Mouse (Mus musculus) urinary bladder, adult 18-20 months (tissue): Measurements from ENCODE around the gene Cabp4.
"Not testable (repeated sequence)": the region's sequence is repeated elsewhere in the genome, so short reads cannot be mapped to it uniquely, and the experiment has no call there.

Source experiments
- DNase-seq, 2 experiments: peaks; one replicate each; pipeline ENCODE4 v3.0.0; 2022; ENCODE audit warnings: low spot score in 2 of 2, mixed read lengths in 2 of 2

The Cabp4 gene

DNA sequence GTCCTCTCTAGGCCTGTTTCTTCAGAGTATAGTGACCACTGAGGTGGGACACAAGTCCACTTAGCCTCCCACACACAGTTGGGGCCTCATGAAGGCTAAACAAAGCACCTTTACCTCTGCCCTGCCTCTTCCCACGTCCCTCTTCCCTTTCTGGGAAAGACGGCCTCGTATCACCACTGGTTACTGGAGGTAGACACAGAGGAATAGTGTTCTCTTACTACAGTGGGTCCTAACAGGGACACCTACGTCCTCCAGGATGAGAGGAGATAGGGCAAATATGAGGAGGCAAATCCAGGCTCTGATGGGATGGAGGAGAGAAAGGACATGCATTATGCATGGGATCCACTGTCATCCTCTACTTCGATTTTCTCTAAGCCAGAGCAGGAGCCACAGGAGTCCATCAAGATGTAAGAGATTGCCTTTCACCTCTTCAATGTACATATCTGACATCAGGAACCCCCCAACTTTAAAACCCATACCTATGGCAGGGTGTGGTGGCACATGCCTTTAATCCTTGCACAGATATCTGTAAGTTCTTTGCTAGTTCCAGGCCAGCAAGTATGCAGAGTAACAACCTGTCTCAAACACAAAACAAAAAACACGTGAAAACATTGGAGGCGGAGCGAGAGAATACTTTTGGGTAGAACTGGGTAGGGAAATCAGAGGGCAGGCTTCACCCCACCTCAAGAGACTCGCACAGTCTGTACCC, 4.1 kb upstream of the Cabp4 start:
- no peak for DNase-seq

- no peak for DNase-seq
These were observed 3.2 kb upstream of the Cabp4 start for GRCm38 (mm10) chr19:4147022-4147405.

DNA sequence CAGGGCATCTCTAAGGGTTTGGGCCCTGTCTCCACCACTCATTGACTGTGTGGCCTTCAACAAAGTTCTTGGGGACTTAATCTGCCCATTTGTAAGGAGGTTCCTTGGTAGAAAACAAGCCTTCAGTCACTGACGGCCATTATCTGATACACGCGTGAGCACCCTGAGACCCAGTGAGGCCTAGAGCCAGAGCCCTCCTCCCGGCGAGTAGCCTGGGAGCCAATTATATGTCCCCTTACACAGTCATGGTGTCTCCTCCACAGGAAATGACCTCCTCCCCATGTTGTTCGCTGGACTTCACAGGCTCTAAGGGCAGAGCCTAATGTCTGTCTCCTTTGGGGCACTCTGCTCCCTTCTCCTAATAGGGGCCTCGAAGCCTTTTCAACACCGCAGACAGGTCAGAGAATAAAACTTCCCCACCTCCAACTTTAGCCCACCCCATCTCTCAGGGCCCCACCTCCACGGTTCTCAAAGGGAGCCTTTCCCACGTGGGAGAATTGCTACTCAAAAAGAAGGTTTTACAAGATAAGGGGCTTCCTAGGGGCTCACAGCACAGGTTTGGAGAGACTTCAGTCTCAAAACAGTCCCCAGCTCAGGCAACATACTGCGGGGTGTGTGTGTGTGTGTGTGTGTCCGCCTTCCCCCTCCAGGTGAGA, 2.7 kb upstream of the Cabp4 start:
- DNase-seq, result no peak

- DNase-seq, result no peak
These were observed 2.1 kb upstream of the Cabp4 start for GRCm38 (mm10) chr19:4145936-4146335.

DNA sequence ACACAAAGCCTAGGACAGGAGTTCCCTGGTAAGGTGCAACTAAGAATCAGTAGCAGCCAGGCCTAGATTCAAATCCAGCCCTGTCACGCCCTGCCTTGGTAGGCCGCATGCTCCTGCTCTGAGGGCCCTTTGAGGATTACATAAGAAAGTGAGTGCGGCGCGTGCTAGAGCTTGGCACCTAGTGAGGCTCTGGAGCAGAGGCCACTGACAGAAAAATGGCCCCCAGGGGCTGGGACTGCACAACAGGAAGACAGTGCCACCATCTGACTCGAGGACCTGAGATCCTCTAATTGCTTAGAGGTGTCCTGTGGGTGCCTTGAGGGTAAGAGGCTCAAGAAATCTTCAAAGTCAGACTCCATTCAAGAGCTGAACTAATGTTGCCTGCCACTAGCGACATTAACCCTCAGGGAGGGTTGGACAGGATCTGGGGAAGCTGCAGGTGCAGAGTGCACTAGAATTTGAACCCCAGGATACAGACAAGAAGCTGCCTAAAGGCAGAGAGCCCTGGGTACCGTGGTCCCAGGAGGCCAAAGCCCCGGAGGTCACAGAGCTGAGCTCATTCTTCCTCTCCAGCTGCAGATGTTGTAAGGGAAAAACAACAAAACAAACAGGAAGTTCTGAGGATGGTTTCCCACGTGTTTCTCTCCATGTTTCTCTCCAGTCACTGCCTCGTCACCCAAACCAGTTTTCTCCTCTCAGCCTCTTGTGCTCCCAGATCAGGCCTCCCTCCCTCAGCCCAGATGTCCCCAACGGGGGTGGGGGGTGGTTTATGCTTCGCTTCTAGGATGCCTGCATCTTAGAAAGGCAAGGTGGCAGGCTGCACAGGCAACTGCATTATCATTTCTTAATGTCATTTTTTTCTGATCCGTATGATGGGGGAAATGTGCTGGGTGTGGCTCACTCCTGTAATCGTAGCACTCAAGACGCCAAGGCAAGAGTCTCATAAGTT, 991 bp upstream of the Cabp4 start:
- no peak for DNase-seq

- DNase-seq, result no peak
These were observed 1.2 kb downstream of the Cabp4 start for GRCm38 (mm10) chr19:4142416-4143173.

DNA sequence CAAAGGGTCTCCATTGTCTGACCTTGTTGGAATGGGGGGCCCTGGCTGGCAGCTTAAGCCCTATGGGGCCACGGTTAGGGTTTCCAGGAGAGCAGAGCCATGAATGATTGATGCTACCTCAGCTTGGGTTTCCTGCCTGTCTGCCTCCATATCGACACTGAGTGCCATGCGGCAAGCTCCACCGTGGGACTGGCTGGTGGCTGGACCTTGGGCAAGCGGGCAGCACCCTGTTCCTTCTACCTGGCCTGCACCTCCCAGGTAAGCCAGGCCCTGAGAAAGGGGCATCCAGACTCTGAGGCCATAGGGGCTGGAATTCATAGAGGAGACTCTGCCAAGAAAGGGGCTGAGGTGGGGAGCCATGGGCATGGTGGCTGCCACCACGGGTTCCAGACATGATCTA, 3.7 kb downstream of the Cabp4 start:
- no peak for DNase-seq

DNA sequence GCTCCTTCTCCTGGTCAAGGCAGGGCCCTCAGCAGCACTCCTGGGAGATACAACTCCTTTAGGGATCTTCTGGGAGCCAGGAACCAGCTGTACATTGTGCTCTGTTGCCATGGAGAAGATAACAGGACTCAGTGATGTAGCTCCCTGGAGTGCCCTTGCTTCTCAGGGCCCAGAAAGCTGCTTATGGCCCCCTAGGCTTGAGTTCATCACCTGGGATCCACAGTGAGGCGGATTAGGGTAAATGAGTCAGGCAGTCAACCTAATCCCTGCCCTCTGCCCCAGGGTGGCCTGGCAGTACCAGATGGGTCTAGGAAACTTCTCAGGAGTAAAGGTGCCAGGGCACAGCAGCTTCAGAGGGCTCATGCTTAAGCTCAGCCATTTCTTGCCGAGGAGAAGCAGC, 4.4 kb downstream of the Cabp4 start, which contains the start of gene Gpr152:
Gpr152 (plus strand) TSS at position 342 of the 400 bp plus-strand sequence.
- no peak for DNase-seq

DNA sequence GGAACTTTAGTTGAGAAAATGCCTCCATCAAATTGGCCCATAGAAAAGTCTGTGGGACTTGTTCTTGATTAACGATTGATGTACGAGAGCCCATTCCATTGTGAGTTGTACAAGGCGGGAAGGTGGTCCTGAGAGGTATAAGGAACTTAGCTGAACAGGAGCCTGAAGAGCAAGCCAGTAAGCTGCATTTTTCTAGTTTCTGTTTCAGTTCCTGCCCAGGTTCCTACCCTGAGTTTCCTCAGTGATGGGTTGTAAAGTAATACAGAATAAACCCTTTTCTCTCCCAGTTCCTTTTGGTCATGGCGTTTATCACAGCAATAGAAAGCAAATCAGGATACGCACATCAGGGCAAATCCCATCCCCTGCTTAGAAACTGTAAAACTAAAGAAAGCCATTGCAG, 5.9 kb downstream of the Cabp4 start:
- no peak for DNase-seq

DNA sequence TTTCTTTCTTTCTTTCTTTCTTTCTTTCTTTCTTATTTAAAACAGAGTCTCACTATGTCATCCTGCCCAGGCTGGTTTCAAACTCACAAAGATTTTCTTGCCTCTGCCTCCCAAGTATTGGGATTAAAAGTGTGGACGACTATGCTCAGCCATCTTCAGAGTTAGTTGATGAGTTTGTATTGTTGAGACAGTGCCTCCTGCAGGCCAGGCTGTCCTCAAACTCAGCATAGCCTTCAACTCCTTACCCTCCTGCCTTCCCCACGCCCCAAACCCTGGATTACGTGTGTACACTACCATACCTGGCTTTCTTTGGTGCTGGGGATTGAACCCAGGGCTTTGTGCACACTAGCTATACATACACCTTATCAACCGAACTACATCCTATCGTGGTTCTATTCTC, 7.4 kb downstream of the Cabp4 start:
- DNase-seq, result no peak

- not testable (repeated sequence) for DNase-seq
These were observed 7.9 kb downstream of the Cabp4 start for GRCm38 (mm10) chr19:4135963-4136345.

DNA sequence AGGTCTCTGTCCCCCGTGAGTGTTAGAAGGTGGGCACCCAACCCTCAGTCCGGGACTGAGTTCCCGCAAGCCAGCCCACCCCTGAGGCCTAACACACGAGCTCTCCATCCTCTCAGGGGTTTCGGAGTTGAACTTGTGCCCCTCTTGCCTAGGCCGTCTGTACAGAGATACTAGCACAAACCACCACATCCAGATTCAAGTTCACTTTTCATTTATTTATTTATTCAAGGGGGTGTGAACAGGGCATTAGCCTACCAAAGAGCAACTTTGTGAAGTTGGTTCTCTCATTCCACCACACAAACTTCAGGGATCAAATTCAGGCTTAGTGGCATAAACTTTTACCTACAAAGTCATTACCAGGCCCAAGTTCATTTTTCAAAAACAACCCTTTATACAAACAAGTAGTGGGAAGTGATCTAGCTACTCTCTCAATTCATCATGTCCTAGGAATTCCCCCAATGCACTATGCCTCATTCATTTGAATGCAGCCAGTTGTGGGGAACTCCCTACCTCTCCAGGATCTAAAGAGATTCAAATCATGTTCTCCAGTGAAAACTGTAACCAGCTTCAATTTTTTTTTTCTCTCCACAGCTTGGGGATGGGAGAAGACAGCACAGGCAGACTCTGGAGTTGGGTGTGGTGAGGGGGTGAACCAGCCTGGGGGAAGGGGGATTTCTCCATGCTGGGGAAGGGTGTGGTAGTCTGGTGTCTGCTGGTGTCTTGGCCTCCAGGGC, 8.4 kb downstream of the Cabp4 start:
- not testable (repeated sequence) for DNase-seq

DNA sequence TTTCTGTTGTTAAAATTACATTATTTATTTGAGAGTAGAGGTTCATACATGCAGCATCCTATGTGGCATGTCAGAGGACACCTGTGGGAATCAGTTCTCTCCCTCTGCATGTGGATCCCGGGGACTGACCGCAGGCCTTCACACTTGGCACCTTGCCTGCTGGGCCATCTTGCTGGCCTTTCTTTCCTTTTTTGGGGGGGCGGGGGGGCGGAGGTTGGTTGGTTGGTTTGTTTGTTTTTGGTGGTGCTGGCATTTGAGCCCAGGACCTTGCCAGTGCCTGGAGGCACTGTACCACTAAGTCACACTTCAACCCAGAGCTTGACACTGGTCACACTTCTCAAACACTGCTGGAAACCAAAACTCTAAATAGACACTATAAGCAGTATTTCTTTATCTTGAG, 9.5 kb downstream of the Cabp4 start:
- no peak for DNase-seq

DNA sequence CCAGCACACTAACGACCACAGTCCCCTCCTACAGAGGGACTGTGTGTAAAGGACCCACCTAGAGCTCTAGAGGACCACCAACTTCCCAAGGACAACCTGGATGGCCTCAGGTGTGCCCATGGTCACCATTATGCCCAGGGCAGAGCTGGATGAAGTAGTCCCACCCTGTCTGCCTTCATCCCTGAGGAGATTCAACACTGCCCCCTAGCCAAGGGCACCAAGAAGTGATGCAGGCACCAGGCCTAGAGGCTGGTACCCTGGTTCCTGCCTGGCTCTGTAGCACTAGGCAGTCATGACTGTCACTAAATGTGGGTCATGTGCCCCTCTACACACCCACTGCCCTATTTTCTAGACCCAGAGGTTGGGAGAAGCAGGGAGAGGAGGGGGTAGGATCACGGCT, 12.1 kb downstream of the Cabp4 start:
- DNase-seq, result no peak

DNA sequence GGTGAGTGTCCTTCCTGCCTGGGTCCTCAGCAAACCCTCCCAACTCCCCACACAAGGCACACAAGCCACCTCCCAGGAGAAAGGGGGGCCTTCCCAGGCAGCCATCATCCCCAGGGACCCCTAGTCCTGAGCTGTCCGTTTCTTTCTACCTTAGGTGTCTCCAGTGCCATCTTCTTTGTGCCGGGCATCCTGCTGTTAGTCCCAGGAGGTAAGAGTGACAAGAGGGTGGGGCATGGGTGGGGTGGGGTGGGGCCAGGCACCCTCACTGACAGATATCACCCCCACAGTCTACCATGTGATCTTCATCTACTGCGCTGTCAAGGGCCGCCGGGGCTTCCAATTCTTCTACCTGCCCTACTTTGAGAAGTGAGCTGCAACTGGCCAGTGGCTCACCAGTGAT, 12.8 kb downstream of the Cabp4 start:
- DNase-seq, result no peak

DNA sequence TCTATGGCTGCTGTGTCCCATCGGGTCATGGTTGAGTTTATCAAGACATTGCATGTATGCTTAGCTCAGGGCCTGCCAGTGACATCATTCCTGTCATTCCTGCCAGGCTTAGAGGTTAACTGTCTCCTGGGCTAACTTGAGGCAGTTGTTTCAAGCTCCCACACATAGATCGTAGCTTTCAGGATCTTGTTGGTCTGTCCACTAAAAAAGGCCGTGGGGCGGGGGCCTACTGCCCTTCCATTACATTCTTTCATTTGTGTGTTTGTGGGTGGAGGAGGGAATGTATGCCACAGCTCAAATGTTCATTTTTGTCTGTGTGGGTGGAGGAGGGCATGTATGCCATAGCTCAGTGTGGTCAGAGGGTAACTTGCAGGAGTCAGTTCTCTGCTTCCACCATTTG, 13.7 kb downstream of the Cabp4 start:
- DNase-seq, result no peak

- no peak for DNase-seq
These were observed 14.4 kb downstream of the Cabp4 start for GRCm38 (mm10) chr19:4129462-4129861.

GRCm38 (mm10) chr19:4126759-4127495, 16.9 kb downstream of the Cabp4 start:
- DNase-seq, result peak; percentile 45 to 67

- peak; percentile 97 to 98 for DNase-seq
These were observed 17.8 kb downstream of the Cabp4 start, which contains the start of gene Aip for GRCm38 (mm10) chr19:4125741-4126696. Aip (minus strand) TSS chr19:4125858.
